12 mouse cellular contexts compared by ENCODE assay signal in the genomic region with DNA sequence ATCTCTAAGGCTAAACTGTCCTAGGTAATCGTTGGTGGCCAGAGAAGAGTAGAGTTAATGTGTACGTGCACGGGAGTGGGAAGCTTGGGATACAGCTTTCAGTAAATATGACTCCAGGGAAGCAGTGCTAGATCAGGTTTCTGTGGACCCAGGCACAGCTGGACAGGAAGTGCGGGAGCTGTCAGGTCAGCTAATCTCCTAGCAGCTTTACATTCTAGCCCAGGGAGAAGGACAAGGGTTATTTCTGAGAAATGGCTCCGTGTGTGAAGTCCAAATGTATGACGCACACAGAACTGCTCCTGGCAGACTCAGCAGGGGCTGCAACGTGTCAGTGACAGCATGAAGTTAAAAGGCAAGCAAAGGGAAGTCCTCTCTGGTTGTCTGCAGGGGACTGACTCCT. TPM values are rescaled to one million over a fixed set of nuclear protein-coding genes. Genes with fewer than 3 reads are reported as not detected.
A peak's percentile ranks its signal among the peaks of the same experiment; 100 is the strongest.
DNase-seq lines count a peak whose midpoint lies in the region; ATAC-seq and TF ChIP-seq lines count a peak whose summit lies in the region.
"Had no signal": no experiment of that assay in that cellular context is flagged by ENCODE, and none has a peak within 500 bp of the region (broad histone marks: within the 10 kb centered on the region; RNA-seq: fewer than 3 reads in every experiment).

No protein-coding gene starts in this region.

- H3K4me3 ChIP-seq in liver, adult 2 months (ENCODE audit: insufficient read depth, low read depth, low read length), result no peak overlapping the region
- H3K4me3 ChIP-seq in liver, embryonic 11.5 days (ENCODE audit: low read depth, low read length), result no peak overlapping the region
- no peak overlapping the region for H3K4me3 ChIP-seq in embryonic facial prominence, embryonic 10.5 days
- no peak overlapping the region for H3K4me3 ChIP-seq in myocyte
- H3K4me3 ChIP-seq in thymus, adult 2 months (ENCODE audit: control insufficient read depth, insufficient read depth, low read length), result no peak overlapping the region
- H3K4me3 ChIP-seq: forebrain, embryonic 12.5 days; megakaryocyte, embryonic 14.5 days had no signal

- ATAC-seq in liver, embryonic 11.5 days (replicated peaks; ENCODE audit: low FRiP score), result no peak

- no peak for TF ChIP-seq POLR2A in liver, adult 2 months (IDR thresholded peaks at IDR 0.05; ENCODE audit: extremely low read depth, insufficient read depth, low read length)
- TF ChIP-seq POLR2A in myocyte (IDR thresholded peaks at IDR 0.05; ENCODE audit: insufficient read length, low read depth), result no peak
- TF ChIP-seq POLR2A in thymus, adult 2 months (IDR thresholded peaks at IDR 0.05; ENCODE audit: control insufficient read depth, extremely low read depth, insufficient read depth, low read length, poor library complexity), result no peak

- peaks cover 54% of the 10 kb centered on the region for H3K4me1 ChIP-seq in liver, adult 2 months (ENCODE audit: control insufficient read depth, insufficient read depth, low read length)
- H3K4me1 ChIP-seq in liver, embryonic 11.5 days (replicated peaks; ENCODE audit: control insufficient read depth, insufficient read depth, low read length), result peaks cover 27% of the 10 kb centered on the region
- peaks cover 31% of the 10 kb centered on the region for H3K4me1 ChIP-seq in embryonic facial prominence, embryonic 10.5 days
- H3K4me1 ChIP-seq in thymus, adult 2 months (replicated peaks; ENCODE audit: control insufficient read depth, insufficient read depth, low read length), result no peaks in the 10 kb centered on the region
- H3K4me1 ChIP-seq: forebrain, embryonic 12.5 days had no signal

- peaks cover 46% of the 10 kb centered on the region for H3K79me2 ChIP-seq in liver, adult 2 months (ENCODE audit: control insufficient read depth, insufficient read depth, low read length)
- H3K79me2 ChIP-seq in myocyte (ENCODE audit: control insufficient read depth, insufficient read depth), result no peaks in the 10 kb centered on the region

- peak overlapping the region; percentile 51 for H3K27ac ChIP-seq in liver, adult 2 months (replicated peaks; ENCODE audit: insufficient read depth, low read depth, low read length)
- no peak overlapping the region for H3K27ac ChIP-seq in liver, embryonic 11.5 days (ENCODE audit: low read depth, low read length)
- H3K27ac ChIP-seq in embryonic facial prominence, embryonic 10.5 days (replicated peaks), result no peak overlapping the region
- no peak overlapping the region for H3K27ac ChIP-seq in thymus, adult 2 months (ENCODE audit: control insufficient read depth, insufficient read depth, low read length)
- H3K27ac ChIP-seq: forebrain, embryonic 12.5 days had no signal

- peaks cover 28% of the 10 kb centered on the region for H3K36me3 ChIP-seq in liver, adult 2 months (ENCODE audit: control insufficient read depth, insufficient read depth, low read length)
- H3K36me3 ChIP-seq in liver, embryonic 11.5 days (ENCODE audit: control insufficient read depth, insufficient read depth, low read length), result no peaks in the 10 kb centered on the region
- H3K36me3 ChIP-seq in embryonic facial prominence, embryonic 10.5 days (replicated peaks), result no peaks in the 10 kb centered on the region
- H3K36me3 ChIP-seq in myocyte (ENCODE audit: control insufficient read depth, insufficient read depth), result no peaks in the 10 kb centered on the region
- H3K36me3 ChIP-seq in thymus, adult 2 months (ENCODE audit: control insufficient read depth, insufficient read depth, low read length), result no peaks in the 10 kb centered on the region
- H3K36me3 ChIP-seq: forebrain, embryonic 12.5 days had no signal

- no peak overlapping the region for H3K9ac ChIP-seq in liver, adult 2 months (ENCODE audit: low read depth, low read length)
- no peak overlapping the region for H3K9ac ChIP-seq in liver, embryonic 11.5 days (ENCODE audit: low read depth, low read length)
- H3K9ac ChIP-seq: forebrain, embryonic 12.5 days had no signal

- no peak for TF ChIP-seq CTCF in liver, adult 2 months (IDR thresholded peaks at IDR 0.05; ENCODE audit: low read depth, low read length)
- no peak for TF ChIP-seq CTCF in thymus, adult 2 months (IDR thresholded peaks at IDR 0.05; ENCODE audit: borderline replicate concordance, control insufficient read depth, extremely low read depth, insufficient read depth, low read length, poor library complexity)

- 34% methylated on average over 7 of the region's 7 CpGs for WGBS in liver, adult 2 months
- 45% methylated on average over 7 of the region's 7 CpGs for WGBS in liver, embryonic 11.5 days
- 43% methylated on average over 7 of the region's 7 CpGs for WGBS in embryonic facial prominence, embryonic 10.5 days
- 87% methylated on average over 7 of the region's 7 CpGs for WGBS in thymus, adult 2 months

- no peak overlapping the region for H3K4me2 ChIP-seq in liver, embryonic 11.5 days
- H3K4me2 ChIP-seq in myocyte (ENCODE audit: low read depth), result peak overlapping the region; percentile 69
- H3K4me2 ChIP-seq: forebrain, embryonic 12.5 days had no signal

- DNase-seq in liver, adult 2 months (ENCODE audit: extremely low read depth, low read depth, low spot score), result no peak
- no peak for DNase-seq in liver, embryonic 11.5 days (ENCODE audit: low spot score)
- DNase-seq in embryonic facial prominence, embryonic 10.5 days (ENCODE audit: low spot score), result peak; percentile 46
- peak; percentile 52 for DNase-seq in heart, postnatal 4 days
- no peak for DNase-seq in right cerebral cortex, postnatal 36 days (ENCODE audit: low spot score in 2 of 2)
- no peak for DNase-seq in thymus, adult 2 months
- DNase-seq: cerebellum, adult 9-10 months; layer of hippocampus, adult 9-11 months; spleen, adult 18-20 months had no signal

- no peaks in the 10 kb centered on the region for H3K27me3 ChIP-seq in liver, adult 2 months (ENCODE audit: control insufficient read depth, insufficient read depth, low read length)
- H3K27me3 ChIP-seq in liver, embryonic 11.5 days (replicated peaks; ENCODE audit: control insufficient read depth, insufficient read depth, low read length), result no peaks in the 10 kb centered on the region
- no peaks in the 10 kb centered on the region for H3K27me3 ChIP-seq in embryonic facial prominence, embryonic 10.5 days (replicated peaks; ENCODE audit: low read depth, poor library complexity, severe bottlenecking)
- no peaks in the 10 kb centered on the region for H3K27me3 ChIP-seq in myocyte (ENCODE audit: control insufficient read depth, insufficient read depth, insufficient read length)
- no peaks in the 10 kb centered on the region for H3K27me3 ChIP-seq in thymus, adult 2 months (ENCODE audit: control insufficient read depth, insufficient read depth, low read length)
- H3K27me3 ChIP-seq: forebrain, embryonic 12.5 days; megakaryocyte, embryonic 14.5 days had no signal

- H3K9me3 ChIP-seq in liver, embryonic 11.5 days (ENCODE audit: control insufficient read depth, low read length), result no peaks in the 10 kb centered on the region
- H3K9me3 ChIP-seq in embryonic facial prominence, embryonic 10.5 days, result no peaks in the 10 kb centered on the region
- H3K9me3 ChIP-seq: forebrain, embryonic 12.5 days; megakaryocyte, embryonic 14.5 days had no signal

- no peak overlapping the region for H3ac ChIP-seq in myocyte (ENCODE audit: control insufficient read depth, insufficient read length)

TF ChIP-seq in myocyte, 11 proteins besides CTCF, POLR2A, EP300 and RAD21:
- TF ChIP-seq POLR2AphosphoS2 (IDR thresholded peaks at IDR 0.05; ENCODE audit: insufficient read length, low read depth) (no peak), MYOG (IDR thresholded peaks at IDR 0.05; ENCODE audit: control insufficient read depth in 1 of 3, insufficient read depth in 1 of 3, insufficient read length in 2 of 3, low read depth in 2 of 3) (peak in 1 of 3 experiments; percentile 39), MYOD1 (IDR thresholded peaks at IDR 0.05; ENCODE audit: control insufficient read depth in 1 of 3, insufficient read length in 2 of 3, low read depth in 2 of 3) (peak in 2 of 3 experiments; percentile 35 to 66), E2F4 (IDR thresholded peaks at IDR 0.05; ENCODE audit: insufficient read depth) (no peak)

RNA-seq across cellular contexts. Expression of a gene that starts 8.3 kb away (rescaled TPM):
- 9.4 and 16.0 TPM in 2 replicates for total RNA-seq in liver, adult 2 months (2014; rRNA removed)
- 2.0 and 5.5 TPM in 2 replicates for polyA plus RNA-seq in liver, adult 2 months (2012; rRNA removed)
- 22.0 and 23.8 TPM in 2 replicates for polyA plus RNA-seq in liver, embryonic 11.5 days (2014; fragmentation: Nextera tagmentation; extraction: Ambion mirVana)
- polyA plus RNA-seq in embryonic facial prominence, embryonic 10.5 days (2016; fragmentation: Nextera tagmentation; extraction: Ambion mirVana), result 0.45 and 0.62 TPM in 2 replicates
- total RNA-seq in heart, postnatal 4 days (2021), result 1 to 10 TPM; 9.8 TPM
- polyA plus RNA-seq in myocyte (2012; fragmentation: generic; extraction: Trizol), result 7.6 TPM
- 2.8 and 3.3 TPM in 2 replicates for polyA plus RNA-seq in thymus, adult 2 months (2012; rRNA removed)

Comparison
In these comparisons a context has a peak if more than half of its experiments do, and no peak if none do; other contexts are left out.
1. DNase-seq: peak in embryonic facial prominence, embryonic 10.5 days (single experiment) and heart, postnatal 4 days (single experiment); none in liver, adult 2 months (single experiment), liver, embryonic 11.5 days (single experiment), right cerebral cortex, postnatal 36 days (0 of 2) and thymus, adult 2 months (single experiment).